Mouse (Mus musculus): Measurements from ENCODE around the gene Cep19.
A peak's percentile ranks its signal among the peaks of the same experiment; 100 is the strongest.

The Cep19 gene

GRCm38 (mm10) chr16:32144592-32144991 lies 45.0 kb downstream of the Cep19 start:
- no peak for DNase-seq (ENCODE audit: low spot score)

GRCm38 (mm10) chr16:32147589-32148207 lies 48.1 kb downstream of the Cep19 start:
- no peak for DNase-seq (ENCODE audit: low spot score)

- no peak for DNase-seq (ENCODE audit: low spot score)
These were observed 54.4 kb downstream of the Cep19 start for GRCm38 (mm10) chr16:32153976-32154375.

GRCm38 (mm10) chr16:32154437-32154836 lies 54.8 kb downstream of the Cep19 start:
- peak; percentile 42 for DNase-seq (ENCODE audit: low spot score)

DNA sequence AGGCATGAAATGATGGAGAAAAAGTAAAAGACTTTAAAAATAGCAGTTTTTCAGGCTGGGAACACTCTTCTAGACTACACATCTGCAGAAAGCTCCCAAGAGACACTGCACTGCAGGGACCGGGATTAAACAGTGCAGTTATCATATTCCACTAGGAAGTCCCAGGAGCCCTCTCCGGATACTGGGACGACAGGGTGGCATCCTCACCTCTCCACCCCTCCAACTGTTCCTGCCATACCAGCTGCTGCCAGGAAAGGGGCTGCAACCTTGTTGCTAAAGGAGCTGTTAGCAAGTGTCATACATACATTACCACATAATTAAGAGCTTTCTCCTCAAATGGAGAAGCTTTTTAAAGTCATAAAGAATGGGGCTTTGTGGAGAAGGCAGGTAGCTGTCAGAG lies 57.1 kb downstream of the Cep19 start:
- DNase-seq (ENCODE audit: low spot score) = no peak

DNA sequence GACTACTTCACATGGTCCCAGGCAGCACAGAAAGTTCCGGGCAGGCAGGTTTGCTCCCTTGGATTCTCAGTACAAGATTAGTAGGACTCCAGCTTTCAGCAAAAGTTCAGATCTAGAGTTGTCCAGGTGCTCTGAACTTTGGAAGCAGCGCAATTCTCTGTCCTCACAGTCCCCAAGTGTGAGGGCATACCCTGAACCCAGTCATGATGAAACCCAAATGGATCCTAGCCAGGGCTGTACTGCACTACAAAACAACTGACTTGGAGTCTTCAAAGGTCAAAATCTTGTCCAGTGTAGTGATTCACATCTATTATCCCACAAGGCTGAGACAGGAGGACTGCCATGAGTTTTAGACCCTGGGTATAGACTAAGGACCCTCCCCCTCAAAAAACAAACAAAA lies 57.8 kb downstream of the Cep19 start:
- DNase-seq (ENCODE audit: low spot score) = no peak

Measured in testis, postnatal 14 days (tissue).